Mouse (Mus musculus): ENCODE measurements around the gene Mtus2. TPM values are rescaled to one million over a fixed set of nuclear protein-coding genes. Genes with fewer than 3 reads are reported as not detected.

Mtus2 gene
- total and polyA plus RNA-seq, 2 experiments from 2014 or later, result 35.4 to 45.7 TPM

GRCm38 (mm10) chr5:148133448-148134060 is 176.4 kb downstream of the Mtus2 start:
- Histone ChIP-seq H3K4me3 (ENCODE audit: low read depth, low read length) (no peak overlapping the region), H3K27ac (ENCODE audit: low read depth, low read length) (no peak overlapping the region), H3K27me3 (ENCODE audit: insufficient read depth, low read length) (no peaks in the 10 kb centered on the region), H3K36me3 (ENCODE audit: insufficient read depth) (no peaks in the 10 kb centered on the region), H3K4me1 (ENCODE audit: insufficient read depth) (0 out of 2 replicates have a peak, but pooled peaks cover 6% of the 10 kb centered on the region), H3K9me3 (ENCODE audit: low read length) (no peaks in the 10 kb centered on the region), H3K9ac (no peak overlapping the region), H3K4me2 (ENCODE audit: low read depth) (no peak overlapping the region)
- TF ChIP-seq CTCF (IDR thresholded peaks at IDR 0.05; ENCODE audit: low read depth), result no peak
- 68% methylated on average over 9 of the region's 9 CpGs for WGBS
- ATAC-seq, result no peak
- no peak for DNase-seq

GRCm38 (mm10) chr5:148141662-148142061 is 184.5 kb downstream of the Mtus2 start:
- 92% methylated on average over 3 of the region's 3 CpGs for WGBS
- no peaks in the 10 kb centered on the region for H3K9me3 ChIP-seq (ENCODE audit: low read length)
- H3K4me2 ChIP-seq (ENCODE audit: low read depth), result no peak overlapping the region
- H3K9ac ChIP-seq, result no peak overlapping the region
- H3K4me3 ChIP-seq (ENCODE audit: low read depth, low read length), result no peak overlapping the region
- ATAC-seq (no peak), DNase-seq (no peak)
- peaks cover 2% of the 10 kb centered on the region for H3K4me1 ChIP-seq (ENCODE audit: insufficient read depth)
- H3K27me3 ChIP-seq (ENCODE audit: insufficient read depth, low read length), result no peaks in the 10 kb centered on the region
- H3K36me3 ChIP-seq (ENCODE audit: insufficient read depth), result no peaks in the 10 kb centered on the region
- H3K27ac ChIP-seq (ENCODE audit: low read depth, low read length), result no peak overlapping the region
- TF ChIP-seq CTCF (IDR thresholded peaks at IDR 0.05; ENCODE audit: low read depth), result peak; percentile 19; the same call in 1 of the 2 replicates

DNA sequence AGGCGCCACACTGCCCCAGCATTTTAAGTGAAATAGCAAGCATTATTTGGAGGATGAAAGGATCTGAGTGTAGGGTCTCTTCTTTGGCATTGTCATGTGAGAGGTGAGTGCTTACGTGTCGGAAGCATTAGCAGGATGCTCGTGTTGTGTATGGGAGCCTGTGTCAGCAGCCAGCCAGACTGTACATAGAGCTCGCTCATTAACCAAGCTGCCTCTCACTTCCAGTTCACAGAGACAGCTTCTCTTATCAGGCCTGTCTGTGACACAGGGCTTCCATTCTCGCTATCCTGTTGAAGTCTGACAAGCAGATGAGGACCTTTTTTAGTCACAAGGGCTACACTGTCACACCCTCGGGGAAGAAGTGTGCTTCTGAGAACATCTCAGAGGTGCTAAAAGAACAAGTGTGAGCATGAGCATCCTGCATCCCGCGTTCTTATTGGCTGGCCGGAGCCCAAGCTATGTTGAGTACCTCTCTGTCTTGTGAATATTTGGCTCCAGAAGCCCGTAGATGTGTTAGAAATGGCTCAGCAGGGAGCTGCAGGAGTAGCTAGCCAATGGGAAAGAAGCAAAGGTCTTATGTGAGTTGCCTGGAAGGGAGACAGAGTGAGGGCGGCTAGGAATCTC is 189.2 kb downstream of the Mtus2 start:
- no peaks in the 10 kb centered on the region for H3K36me3 ChIP-seq (ENCODE audit: insufficient read depth)
- no peak overlapping the region for H3K4me2 ChIP-seq (ENCODE audit: low read depth)
- WGBS, result 47% methylated on average over 12 of the region's 12 CpGs
- no peak overlapping the region for H3K4me3 ChIP-seq (ENCODE audit: low read depth, low read length)
- no peaks in the 10 kb centered on the region for H3K9me3 ChIP-seq (ENCODE audit: low read length)
- H3K4me1 ChIP-seq (ENCODE audit: insufficient read depth), result peaks cover 3% of the 10 kb centered on the region
- H3K27ac ChIP-seq (ENCODE audit: low read depth, low read length), result no peak overlapping the region
- DNase-seq, result peak; percentile 36
- no peak overlapping the region for H3K9ac ChIP-seq
- H3K27me3 ChIP-seq (ENCODE audit: insufficient read depth, low read length), result no peaks in the 10 kb centered on the region
- TF ChIP-seq CTCF (IDR thresholded peaks at IDR 0.05; ENCODE audit: low read depth), result no peak
- peak; percentile 74 for ATAC-seq

DNA sequence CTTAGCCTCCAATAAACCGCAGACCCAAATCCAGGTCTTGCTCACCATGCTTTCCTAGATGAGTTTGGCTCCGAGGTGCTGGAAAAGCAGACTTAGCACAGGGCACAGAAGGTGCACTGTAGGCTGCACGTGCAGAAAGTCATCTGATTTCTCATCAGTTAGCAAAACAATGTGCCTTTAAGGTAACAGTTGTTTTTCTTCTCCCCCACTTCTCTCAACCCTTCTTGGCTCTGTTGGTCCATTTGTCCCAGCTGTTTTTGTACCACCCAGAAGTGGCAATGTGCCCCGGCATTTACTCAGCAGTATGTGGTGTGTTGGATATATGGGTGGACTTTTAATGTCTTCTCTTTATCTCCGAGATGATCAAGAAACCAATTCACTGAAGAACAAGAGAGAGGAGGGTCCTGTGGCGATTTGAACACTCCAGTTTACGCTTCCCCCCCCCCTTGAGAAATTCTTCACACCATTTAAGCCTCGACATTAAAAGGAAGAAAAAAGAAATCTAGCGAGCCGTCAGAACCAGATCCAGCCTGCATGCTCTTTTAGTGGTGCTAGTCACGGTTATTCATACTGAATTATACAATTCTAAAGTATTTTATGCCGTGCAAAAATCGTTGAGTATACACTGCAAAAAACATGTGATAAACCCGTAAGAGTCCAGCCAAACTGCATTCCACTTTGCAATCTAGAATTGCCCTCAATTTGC is 194.9 kb downstream of the Mtus2 start:
- no peaks in the 10 kb centered on the region for H3K36me3 ChIP-seq (ENCODE audit: insufficient read depth)
- WGBS, result 36% methylated on average over 14 of the region's 14 CpGs
- DNase-seq (no peak), ATAC-seq (peak; percentile 45; the same call in 1 of the 2 replicates)
- no peak overlapping the region for H3K4me3 ChIP-seq (ENCODE audit: low read depth, low read length)
- no peaks in the 10 kb centered on the region for H3K27me3 ChIP-seq (ENCODE audit: insufficient read depth, low read length)
- H3K27ac ChIP-seq (ENCODE audit: low read depth, low read length), result no peak overlapping the region
- H3K4me2 ChIP-seq (ENCODE audit: low read depth), result peak overlapping the region; percentile 26; the same call in 1 of the 2 replicates
- 0 out of 2 replicates have a peak, but pooled peaks cover 6% of the 10 kb centered on the region for H3K4me1 ChIP-seq (ENCODE audit: insufficient read depth)
- H3K9ac ChIP-seq, result no peak overlapping the region
- H3K9me3 ChIP-seq (ENCODE audit: low read length), result no peaks in the 10 kb centered on the region
- no peak for TF ChIP-seq CTCF (IDR thresholded peaks at IDR 0.05; ENCODE audit: low read depth)

- Histone ChIP-seq H3K27ac (ENCODE audit: low read depth, low read length) (no peak overlapping the region), H3K9me3 (ENCODE audit: low read length) (no peaks in the 10 kb centered on the region), H3K36me3 (ENCODE audit: insufficient read depth) (no peaks in the 10 kb centered on the region), H3K4me2 (ENCODE audit: low read depth) (peak overlapping the region; percentile 26; the same call in 1 of the 2 replicates), H3K27me3 (ENCODE audit: insufficient read depth, low read length) (no peaks in the 10 kb centered on the region), H3K4me1 (ENCODE audit: insufficient read depth) (0 out of 2 replicates have a peak, but pooled peaks cover 6% of the 10 kb centered on the region), H3K4me3 (ENCODE audit: low read depth, low read length) (no peak overlapping the region), H3K9ac (no peak overlapping the region)
- WGBS, result 28% methylated on average over 13 of the region's 13 CpGs
- ATAC-seq (peak; percentile 47; the same call in 1 of the 2 replicates), DNase-seq (no peak)
- no peak for TF ChIP-seq CTCF (IDR thresholded peaks at IDR 0.05; ENCODE audit: low read depth)
These were observed 195.7 kb downstream of the Mtus2 start for GRCm38 (mm10) chr5:148152600-148153402.

GRCm38 (mm10) chr5:148153403-148153713 is 196.2 kb downstream of the Mtus2 start:
- DNase-seq, result no peak
- no peak overlapping the region for H3K27ac ChIP-seq (ENCODE audit: low read depth, low read length)

More at GRCm38 (mm10) chr5:148153403-148153713, 196.2 kb downstream of the Mtus2 start:
- ATAC-seq, result no peak
- Histone ChIP-seq H3K4me1 (ENCODE audit: insufficient read depth) (0 out of 2 replicates have a peak, but pooled peaks cover 6% of the 10 kb centered on the region), H3K36me3 (ENCODE audit: insufficient read depth) (no peaks in the 10 kb centered on the region), H3K9ac (no peak overlapping the region), H3K9me3 (ENCODE audit: low read length) (no peaks in the 10 kb centered on the region), H3K4me3 (ENCODE audit: low read depth, low read length) (no peak overlapping the region), H3K27me3 (ENCODE audit: insufficient read depth, low read length) (no peaks in the 10 kb centered on the region), H3K4me2 (ENCODE audit: low read depth) (peak overlapping the region; percentile 26; the same call in 1 of the 2 replicates)
- 14% methylated on average over 9 of the region's 9 CpGs for whole genome bisulfite sequencing
- no peak for TF ChIP-seq CTCF (IDR thresholded peaks at IDR 0.05; ENCODE audit: low read depth)

All from forebrain, postnatal 0 days (tissue).